Mouse (Mus musculus): ENCODE data around the gene Dmd.

DNA sequence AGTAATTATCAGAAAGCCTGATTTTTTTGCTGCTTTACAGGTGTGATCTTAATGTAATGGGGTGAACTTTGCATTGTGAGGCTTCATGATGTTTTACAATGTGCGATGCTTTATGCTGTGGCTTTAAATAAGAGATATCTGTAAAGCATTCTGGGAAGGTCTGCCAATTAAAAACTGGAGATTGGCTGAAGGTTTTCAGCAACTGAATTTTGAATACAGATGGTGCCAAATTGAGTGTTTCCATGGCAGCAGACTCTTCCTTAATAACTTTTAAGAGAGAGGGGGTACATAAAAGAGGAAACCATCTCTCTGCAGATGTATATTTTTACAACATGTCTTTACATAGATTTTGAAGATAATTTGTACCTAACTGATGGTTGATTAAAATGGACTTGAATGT is 1603.3 kb downstream of the Dmd start:
- TF ChIP-seq CTCF (IDR thresholded peaks at IDR 0.05; ENCODE audit: low read depth): no peak
- no peak for TF ChIP-seq EP300 (IDR thresholded peaks at IDR 0.05; ENCODE audit: low read depth)
